Mouse (Mus musculus) embryo, embryonic 11 days (tissue): ENCODE data around the gene Pla2g4f.
A peak's percentile ranks its signal among the peaks of the same experiment; 100 is the strongest.

Source experiments
- DNase-seq: peaks from one replicate; pipeline ENCODE4 v3.0.0-alpha.2; 2015

Pla2g4f gene

GRCm38 (mm10) chr2:120276951-120277350 is 37.0 kb downstream of the Pla2g4f start:
- DNase-seq = no peak

GRCm38 (mm10) chr2:120268635-120269034 is 45.3 kb downstream of the Pla2g4f start:
- peak; percentile 57 for DNase-seq

GRCm38 (mm10) chr2:120265523-120265922 is 48.4 kb downstream of the Pla2g4f start:
- peak; percentile 46 for DNase-seq

GRCm38 (mm10) chr2:120264858-120265257 is 49.1 kb downstream of the Pla2g4f start:
- peak; percentile 18 for DNase-seq

- DNase-seq = no peak
These were observed 51.1 kb downstream of the Pla2g4f start for GRCm38 (mm10) chr2:120262876-120263275.

GRCm38 (mm10) chr2:120261346-120261745 is 52.6 kb downstream of the Pla2g4f start:
- DNase-seq = no peak

- DNase-seq = no peak
These were observed 57.7 kb downstream of the Pla2g4f start for GRCm38 (mm10) chr2:120256259-120256658.

- DNase-seq = no peak
These were observed 61.3 kb downstream of the Pla2g4f start for GRCm38 (mm10) chr2:120252644-120253043.
